Mouse (Mus musculus) intestine, embryonic 15.5 days (tissue): ENCODE results near the gene Lao1. TPM values are rescaled to one million over a fixed set of nuclear protein-coding genes. Genes with fewer than 3 reads are reported as not detected.

Source experiments
- ATAC-seq: fragments of 200-750 bp; cut with Nextera tagmentation; 2 replicates; pipeline ENCODE4 v1.8.0; 2017; ENCODE audit warnings: moderate TSS enrichment, moderate library complexity
- H3K27ac ChIP-seq: fragments of 300-500 bp; sonication (generic); 2 replicates; pipeline ENCODE4 v1.5.1; 2015; ENCODE audit warnings: mild to moderate bottlenecking, inconsistent platforms
- H3K27me3 ChIP-seq: fragments of 300-500 bp; sonication (generic); replicated peaks from 2 replicates; pipeline ENCODE4 v1.6.1; 2015; ENCODE audit warnings: inconsistent platforms
- H3K36me3 ChIP-seq: fragments of 300-500 bp; sonication (generic); 2 replicates; pipeline ENCODE4 v1.6.1; 2015; ENCODE audit warnings: inconsistent platforms
- H3K4me1 ChIP-seq: fragments of 300-500 bp; sonication (generic); replicated peaks from 2 replicates; pipeline ENCODE4 v1.6.1; 2015; ENCODE audit warnings: inconsistent platforms
- H3K4me2 ChIP-seq: fragments of 300-500 bp; sonication (generic); replicated peaks from 2 replicates; pipeline ENCODE4 v1.6.1; 2015; ENCODE audit warnings: mild to moderate bottlenecking, inconsistent platforms
- H3K4me3 ChIP-seq: fragments of 300-500 bp; sonication (generic); replicated peaks from 2 replicates; pipeline ENCODE4 v1.5.1; 2015; ENCODE audit warnings: inconsistent platforms
- H3K9ac ChIP-seq: fragments of 300-500 bp; sonication (generic); 2 replicates; pipeline ENCODE4 v1.6.1; 2015; ENCODE audit warnings: inconsistent platforms
- H3K9me3 ChIP-seq: fragments of 300-500 bp; sonication (generic); 2 replicates; pipeline ENCODE4 v1.6.1; 2016; ENCODE audit warnings: inconsistent platforms
- WGBS: fragments of 180-500 bp; shearing (Covaris S2); methylation state at CpG from one replicate; pipeline ENCODE4 v1.1.7; 2015; 5-methylcytosine and 5-hydroxymethylcytosine counted together
- polyA plus RNA-seq: library from polyadenylated mRNA; unstranded; fragments of >200 nt; fragmentation: Nextera tagmentation; extraction: Ambion mirVana; gene quantifications from 2 replicates; pipeline ENCODE4 v1.2.1, GENCODE M21; 2015

Gene Lao1
- polyA plus RNA-seq, 1 experiment from 2014 or later, result not detected

GRCm38 (mm10) chr4:119001696-119002095 lies 40.3 kb downstream of the Lao1 start:
- no peaks in the 10 kb centered on the region for H3K27me3 ChIP-seq
- H3K9ac ChIP-seq, result 0 out of 2 replicates have a peak overlapping the region, but pooled peaks have one; percentile 1
- no peak for ATAC-seq
- H3K36me3 ChIP-seq, result no peaks in the 10 kb centered on the region
- H3K4me2 ChIP-seq, result no peak overlapping the region
- no peaks in the 10 kb centered on the region for H3K4me1 ChIP-seq
- WGBS, result 50% methylated on average over 10 of the region's 10 CpGs
- H3K27ac ChIP-seq, result no peak overlapping the region
- H3K4me3 ChIP-seq, result no peak overlapping the region
- H3K9me3 ChIP-seq, result no peaks in the 10 kb centered on the region

DNA sequence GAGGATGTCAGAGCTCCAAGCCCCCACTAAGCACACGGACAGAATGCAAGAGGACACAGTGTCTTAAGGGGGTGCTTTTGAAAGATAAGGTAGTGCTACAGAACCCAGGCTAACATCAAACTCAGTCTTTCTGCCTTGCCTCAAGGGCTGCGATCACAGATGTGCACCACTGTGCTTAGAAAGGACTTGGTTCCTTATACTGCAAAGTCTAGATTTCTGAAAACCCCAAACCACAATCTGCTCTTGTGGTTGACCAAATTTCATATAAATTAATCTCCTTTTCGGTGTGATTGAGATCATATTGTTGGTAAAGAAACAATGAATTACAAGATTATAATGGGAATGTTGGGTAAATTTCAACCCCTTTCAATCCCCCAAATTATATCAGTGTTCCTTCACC lies 41.1 kb downstream of the Lao1 start:
- ATAC-seq, result no peak

GRCm38 (mm10) chr4:119004178-119004577 lies 42.8 kb downstream of the Lao1 start:
- H3K4me2 ChIP-seq, result no peak overlapping the region
- no peak overlapping the region for H3K9ac ChIP-seq
- H3K4me3 ChIP-seq, result no peak overlapping the region
- no peak for ATAC-seq
- WGBS, result 56% methylated on average over 3 of the region's 3 CpGs
- H3K4me1 ChIP-seq, result 0 out of 2 replicates have a peak, but pooled peaks cover 2% of the 10 kb centered on the region
- no peaks in the 10 kb centered on the region for H3K36me3 ChIP-seq
- no peaks in the 10 kb centered on the region for H3K9me3 ChIP-seq
- H3K27me3 ChIP-seq, result no peaks in the 10 kb centered on the region
- H3K27ac ChIP-seq, result no peak overlapping the region

More for the DNA sequence above, 41.1 kb downstream of the Lao1 start:
- Histone ChIP-seq H3K36me3 (no peaks in the 10 kb centered on the region), H3K4me1 (no peaks in the 10 kb centered on the region), H3K9ac (no peak overlapping the region), H3K9me3 (no peaks in the 10 kb centered on the region), H3K27me3 (no peaks in the 10 kb centered on the region), H3K27ac (no peak overlapping the region), H3K4me3 (no peak overlapping the region), H3K4me2 (no peak overlapping the region)
- 79% methylated on average over 3 of the region's 3 CpGs for WGBS

DNA sequence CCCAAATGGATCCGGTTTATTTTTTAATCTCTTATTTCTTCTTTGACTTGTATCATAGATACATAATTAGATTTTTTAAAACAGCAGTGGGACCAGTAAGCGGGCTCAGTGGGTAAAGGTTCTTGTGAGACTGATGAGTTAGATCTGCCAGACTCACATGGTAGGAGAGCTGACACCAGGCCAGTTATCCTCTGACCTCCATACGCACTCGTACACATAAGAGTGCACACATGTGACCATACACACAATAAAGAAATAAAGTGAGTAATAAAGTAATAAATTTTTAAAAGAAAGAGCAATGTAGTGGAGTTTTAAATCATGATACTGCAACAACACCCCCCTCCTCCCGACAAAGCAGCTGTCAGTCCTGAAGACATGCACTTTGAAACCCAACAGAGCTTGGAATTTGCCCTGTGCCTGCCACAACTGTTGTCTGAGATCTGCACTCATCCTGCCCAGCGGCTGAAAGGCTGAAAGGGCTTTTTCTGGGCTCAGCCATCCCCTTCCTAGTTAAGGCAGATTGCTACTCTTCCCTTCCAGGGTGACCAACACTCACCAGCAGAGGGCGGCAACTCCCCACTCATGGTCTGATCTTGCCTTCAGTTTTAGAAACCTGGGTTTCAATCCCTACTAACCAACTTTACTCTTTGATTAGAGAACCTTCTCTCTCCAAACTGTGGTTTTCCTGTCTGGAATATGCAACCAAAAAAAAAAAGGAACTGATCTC lies 43.4 kb downstream of the Lao1 start:
- 46% methylated on average over 7 of the region's 7 CpGs for WGBS
- no peak overlapping the region for H3K4me2 ChIP-seq
- H3K27me3 ChIP-seq, result no peaks in the 10 kb centered on the region
- H3K27ac ChIP-seq, result no peak overlapping the region
- H3K9me3 ChIP-seq, result no peaks in the 10 kb centered on the region
- H3K36me3 ChIP-seq, result no peaks in the 10 kb centered on the region
- peak; percentile 73 for ATAC-seq
- no peak overlapping the region for H3K4me3 ChIP-seq
- H3K9ac ChIP-seq, result no peak overlapping the region
- H3K4me1 ChIP-seq, result 0 out of 2 replicates have a peak, but pooled peaks cover 2% of the 10 kb centered on the region

- no peak for ATAC-seq
- H3K4me3 ChIP-seq, result no peak overlapping the region
- H3K36me3 ChIP-seq, result no peaks in the 10 kb centered on the region
- WGBS, result 84% methylated on average over 6 of the region's 6 CpGs
- no peak overlapping the region for H3K4me2 ChIP-seq
- H3K27ac ChIP-seq, result no peak overlapping the region
- H3K27me3 ChIP-seq, result no peaks in the 10 kb centered on the region
- no peak overlapping the region for H3K9ac ChIP-seq
- H3K9me3 ChIP-seq, result no peaks in the 10 kb centered on the region
- 0 out of 2 replicates have a peak, but pooled peaks cover 2% of the 10 kb centered on the region for H3K4me1 ChIP-seq
Measured at GRCm38 (mm10) chr4:119007602-119008001, 46.2 kb downstream of the Lao1 start.

GRCm38 (mm10) chr4:119008476-119008875 lies 47.1 kb downstream of the Lao1 start:
- 55% methylated on average over 6 of the region's 6 CpGs for WGBS
- Histone ChIP-seq H3K4me1 (0 out of 2 replicates have a peak, but pooled peaks cover 2% of the 10 kb centered on the region), H3K4me3 (no peak overlapping the region), H3K9ac (peak overlapping the region; percentile 8; the same call in 1 of the 2 replicates), H3K27ac (no peak overlapping the region), H3K36me3 (no peaks in the 10 kb centered on the region), H3K4me2 (no peak overlapping the region), H3K27me3 (no peaks in the 10 kb centered on the region), H3K9me3 (no peaks in the 10 kb centered on the region)
- ATAC-seq, result no peak

GRCm38 (mm10) chr4:119009814-119010213 lies 48.4 kb downstream of the Lao1 start:
- H3K4me3 ChIP-seq, result no peak overlapping the region
- H3K27me3 ChIP-seq, result no peaks in the 10 kb centered on the region
- no peak overlapping the region for H3K27ac ChIP-seq
- WGBS, result 81% methylated on average over 8 of the region's 8 CpGs
- 0 out of 2 replicates have a peak, but pooled peaks cover 2% of the 10 kb centered on the region for H3K4me1 ChIP-seq
- no peak overlapping the region for H3K4me2 ChIP-seq
- H3K9ac ChIP-seq, result no peak overlapping the region
- no peaks in the 10 kb centered on the region for H3K36me3 ChIP-seq
- no peak for ATAC-seq
- H3K9me3 ChIP-seq, result no peaks in the 10 kb centered on the region

GRCm38 (mm10) chr4:119011050-119011680 lies 49.8 kb downstream of the Lao1 start:
- H3K36me3 ChIP-seq, result no peaks in the 10 kb centered on the region
- no peaks in the 10 kb centered on the region for H3K9me3 ChIP-seq
- 0 out of 2 replicates have a peak, but pooled peaks cover 2% of the 10 kb centered on the region for H3K4me1 ChIP-seq
- H3K4me3 ChIP-seq, result no peak overlapping the region
- no peak overlapping the region for H3K27ac ChIP-seq
- no peaks in the 10 kb centered on the region for H3K27me3 ChIP-seq
- no peak overlapping the region for H3K4me2 ChIP-seq
- H3K9ac ChIP-seq, result no peak overlapping the region
- WGBS, result 67% methylated on average over 10 of the region's 10 CpGs
- ATAC-seq, result no peak

DNA sequence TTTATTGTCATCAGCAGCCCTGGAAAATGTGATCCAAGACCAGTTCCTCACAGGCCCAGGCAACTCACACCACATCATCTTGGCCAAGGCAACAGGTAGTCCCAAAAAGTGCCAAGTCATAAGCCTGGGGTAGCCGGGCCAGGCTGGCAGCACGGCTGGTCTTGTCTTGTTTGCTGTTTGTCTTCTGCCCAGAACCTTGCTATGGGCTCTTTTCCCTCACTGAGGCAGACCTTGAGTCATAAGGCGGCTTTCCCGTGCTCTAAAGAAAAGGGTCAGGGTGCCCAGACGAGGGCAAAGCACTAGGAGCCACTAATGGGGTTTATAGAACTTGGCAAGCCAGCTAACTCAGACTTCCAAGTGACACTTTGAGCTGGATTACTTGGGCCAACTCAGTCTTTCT lies 51.7 kb downstream of the Lao1 start:
- Histone ChIP-seq H3K27me3 (no peaks in the 10 kb centered on the region), H3K4me3 (no peak overlapping the region), H3K36me3 (no peaks in the 10 kb centered on the region), H3K9ac (no peak overlapping the region), H3K4me2 (no peak overlapping the region), H3K9me3 (no peaks in the 10 kb centered on the region), H3K27ac (no peak overlapping the region), H3K4me1 (0 out of 2 replicates have a peak, but pooled peaks cover 2% of the 10 kb centered on the region)
- 92% methylated on average over 5 of the region's 5 CpGs for WGBS
- no peak for ATAC-seq

GRCm38 (mm10) chr4:119014997-119015396 lies 53.6 kb downstream of the Lao1 start:
- no peak overlapping the region for H3K9ac ChIP-seq
- H3K9me3 ChIP-seq, result no peaks in the 10 kb centered on the region
- H3K36me3 ChIP-seq, result no peaks in the 10 kb centered on the region
- no peak overlapping the region for H3K4me2 ChIP-seq
- H3K4me1 ChIP-seq, result peaks cover 13% of the 10 kb centered on the region
- H3K27ac ChIP-seq, result no peak overlapping the region
- no peak for ATAC-seq
- no peak overlapping the region for H3K4me3 ChIP-seq
- H3K27me3 ChIP-seq, result no peaks in the 10 kb centered on the region

DNA sequence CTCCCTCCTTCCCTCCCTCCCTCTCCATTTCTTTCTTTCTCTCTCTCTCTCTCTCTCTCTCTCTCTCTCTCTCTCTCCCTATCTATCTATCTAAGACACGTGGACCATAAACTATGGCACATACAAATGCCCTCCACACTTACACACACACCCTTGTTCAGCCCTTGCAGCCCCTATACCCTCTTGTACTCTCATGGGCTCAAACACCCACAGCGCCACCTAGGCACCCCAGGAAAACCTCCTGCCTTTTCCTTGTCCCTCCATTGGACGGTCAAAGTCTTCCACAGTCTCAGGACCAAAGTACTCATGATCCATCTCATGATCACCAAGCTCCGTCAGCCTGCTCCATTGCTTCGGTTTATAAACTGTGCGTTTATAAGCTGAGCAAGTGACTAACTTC lies 54.2 kb downstream of the Lao1 start:
- H3K4me2 ChIP-seq, result no peak overlapping the region
- H3K9me3 ChIP-seq, result no peaks in the 10 kb centered on the region
- no peak overlapping the region for H3K4me3 ChIP-seq
- no peak overlapping the region for H3K27ac ChIP-seq
- peaks cover 13% of the 10 kb centered on the region for H3K4me1 ChIP-seq
- WGBS, result 60% methylated on average over 6 of the region's 6 CpGs
- H3K36me3 ChIP-seq, result no peaks in the 10 kb centered on the region
- no peak overlapping the region for H3K9ac ChIP-seq
- H3K27me3 ChIP-seq, result no peaks in the 10 kb centered on the region
- ATAC-seq, result no peak

GRCm38 (mm10) chr4:119017078-119017477 lies 55.7 kb downstream of the Lao1 start:
- Histone ChIP-seq H3K4me2 (no peak overlapping the region), H3K27me3 (no peaks in the 10 kb centered on the region), H3K4me1 (peaks cover 13% of the 10 kb centered on the region), H3K9ac (no peak overlapping the region), H3K27ac (no peak overlapping the region), H3K4me3 (no peak overlapping the region), H3K36me3 (no peaks in the 10 kb centered on the region), H3K9me3 (no peaks in the 10 kb centered on the region)
- no peak for ATAC-seq
- WGBS, result 88% methylated on average over 5 of the region's 5 CpGs
